Mouse (Mus musculus): Measurements from ENCODE around the gene Cd22. TPM values are rescaled to one million over a fixed set of nuclear protein-coding genes. Genes with fewer than 3 reads are reported as not detected.
"Not testable (repeated sequence)": the region's sequence is repeated elsewhere in the genome, so short reads cannot be mapped to it uniquely, and the experiment has no call there.

Cd22 gene
- total RNA-seq (2014; rRNA removed) (0.74 and 1.8 TPM in 2 replicates), polyA plus RNA-seq (2012; rRNA removed) (1.4 and 3.7 TPM in 2 replicates)

GRCm38 (mm10) chr7:30880176-30880575, at the start of gene Cd22:
Gene Cd22 (minus strand): TSS chr7:30880342.
- no peak within 1 kb of the TSS for H3K4me3 ChIP-seq (ENCODE audit: insufficient read depth, low read depth, low read length)
- H3K27me3 ChIP-seq (ENCODE audit: control insufficient read depth, insufficient read depth, low read length): no peaks in the 10 kb centered on the region
- TF ChIP-seq POLR2A (IDR thresholded peaks at IDR 0.05; ENCODE audit: extremely low read depth, insufficient read depth, low read length) (no peak), CTCF (IDR thresholded peaks at IDR 0.05; ENCODE audit: low read depth, low read length) (no peak)
- 62% methylated on average over 7 of the region's 7 CpGs for WGBS
- H3K9ac ChIP-seq (ENCODE audit: low read depth, low read length): no peak within 1 kb of the TSS
- no peaks in the 10 kb centered on the region for H3K36me3 ChIP-seq (ENCODE audit: control insufficient read depth, insufficient read depth, low read length)
- DNase-seq (ENCODE audit: extremely low read depth, low read depth, low spot score): no peak
- no peak within 1 kb of the TSS for H3K27ac ChIP-seq (replicated peaks; ENCODE audit: insufficient read depth, low read depth, low read length)
- no peaks in the 10 kb centered on the region for H3K4me1 ChIP-seq (ENCODE audit: control insufficient read depth, insufficient read depth, low read length)
- H3K79me2 ChIP-seq (ENCODE audit: control insufficient read depth, insufficient read depth, low read length): no peaks in the 10 kb centered on the region

GRCm38 (mm10) chr7:30924581-30924980, 44.4 kb upstream of the Cd22 start, which contains the start of gene Hamp2:
Gene Hamp2 (minus strand): TSS chr7:30924681.
- H3K4me3 ChIP-seq (ENCODE audit: insufficient read depth, low read depth, low read length); H3K27ac ChIP-seq (replicated peaks; ENCODE audit: insufficient read depth, low read depth, low read length); H3K4me1 ChIP-seq (ENCODE audit: control insufficient read depth, insufficient read depth, low read length); H3K9ac ChIP-seq (ENCODE audit: low read depth, low read length); H3K27me3 ChIP-seq (ENCODE audit: control insufficient read depth, insufficient read depth, low read length); H3K79me2 ChIP-seq (ENCODE audit: control insufficient read depth, insufficient read depth, low read length); H3K36me3 ChIP-seq (ENCODE audit: control insufficient read depth, insufficient read depth, low read length); DNase-seq (ENCODE audit: extremely low read depth, low read depth, low spot score): not testable (repeated sequence)
- 54% methylated on average over 2 of the region's 2 CpGs for WGBS

- Histone ChIP-seq H3K27me3 (ENCODE audit: control insufficient read depth, insufficient read depth, low read length) (no peaks in the 10 kb centered on the region), H3K79me2 (ENCODE audit: control insufficient read depth, insufficient read depth, low read length) (no peaks in the 10 kb centered on the region), H3K4me1 (ENCODE audit: control insufficient read depth, insufficient read depth, low read length) (no peaks in the 10 kb centered on the region), H3K9ac (ENCODE audit: low read depth, low read length) (no peak overlapping the region), H3K27ac (replicated peaks; ENCODE audit: insufficient read depth, low read depth, low read length) (no peak overlapping the region), H3K36me3 (ENCODE audit: control insufficient read depth, insufficient read depth, low read length) (no peaks in the 10 kb centered on the region), H3K4me3 (ENCODE audit: insufficient read depth, low read depth, low read length) (no peak overlapping the region)
- peak; percentile 51 for DNase-seq (ENCODE audit: extremely low read depth, low read depth, low spot score)
- 21% methylated on average over 3 of the region's 3 CpGs for WGBS
- TF ChIP-seq CTCF (IDR thresholded peaks at IDR 0.05; ENCODE audit: low read depth, low read length) (no peak), POLR2A (IDR thresholded peaks at IDR 0.05; ENCODE audit: extremely low read depth, insufficient read depth, low read length) (no peak)
Measured at GRCm38 (mm10) chr7:30924071-30924470, 43.9 kb upstream of the Cd22 start.

GRCm38 (mm10) chr7:30922490-30922889, 42.3 kb upstream of the Cd22 start:
- H3K27ac ChIP-seq (replicated peaks; ENCODE audit: insufficient read depth, low read depth, low read length); H3K36me3 ChIP-seq (ENCODE audit: control insufficient read depth, insufficient read depth, low read length); H3K9ac ChIP-seq (ENCODE audit: low read depth, low read length); H3K27me3 ChIP-seq (ENCODE audit: control insufficient read depth, insufficient read depth, low read length); DNase-seq (ENCODE audit: extremely low read depth, low read depth, low spot score); H3K79me2 ChIP-seq (ENCODE audit: control insufficient read depth, insufficient read depth, low read length); H3K4me1 ChIP-seq (ENCODE audit: control insufficient read depth, insufficient read depth, low read length); H3K4me3 ChIP-seq (ENCODE audit: insufficient read depth, low read depth, low read length): not testable (repeated sequence)
- 64% methylated on average over 3 of the region's 3 CpGs for WGBS

- no peak overlapping the region for H3K4me3 ChIP-seq (ENCODE audit: insufficient read depth, low read depth, low read length)
- no peak for DNase-seq (ENCODE audit: extremely low read depth, low read depth, low spot score)
- 73% methylated on average over 3 of the region's 3 CpGs for WGBS
- TF ChIP-seq POLR2A (IDR thresholded peaks at IDR 0.05; ENCODE audit: extremely low read depth, insufficient read depth, low read length) (no peak), CTCF (IDR thresholded peaks at IDR 0.05; ENCODE audit: low read depth, low read length) (no peak)
- H3K36me3 ChIP-seq (ENCODE audit: control insufficient read depth, insufficient read depth, low read length): no peaks in the 10 kb centered on the region
- H3K79me2 ChIP-seq (ENCODE audit: control insufficient read depth, insufficient read depth, low read length): no peaks in the 10 kb centered on the region
- no peaks in the 10 kb centered on the region for H3K4me1 ChIP-seq (ENCODE audit: control insufficient read depth, insufficient read depth, low read length)
- no peak overlapping the region for H3K27ac ChIP-seq (replicated peaks; ENCODE audit: insufficient read depth, low read depth, low read length)
- H3K27me3 ChIP-seq (ENCODE audit: control insufficient read depth, insufficient read depth, low read length): no peaks in the 10 kb centered on the region
- H3K9ac ChIP-seq (ENCODE audit: low read depth, low read length): no peak overlapping the region
Measured at GRCm38 (mm10) chr7:30920217-30920616, 40.1 kb upstream of the Cd22 start.

GRCm38 (mm10) chr7:30917219-30917618, 37.1 kb upstream of the Cd22 start:
- WGBS: 62% methylated on average over 4 of the region's 4 CpGs
- Histone ChIP-seq H3K79me2 (ENCODE audit: control insufficient read depth, insufficient read depth, low read length) (no peaks in the 10 kb centered on the region), H3K27ac (replicated peaks; ENCODE audit: insufficient read depth, low read depth, low read length) (no peak overlapping the region), H3K27me3 (ENCODE audit: control insufficient read depth, insufficient read depth, low read length) (no peaks in the 10 kb centered on the region), H3K36me3 (ENCODE audit: control insufficient read depth, insufficient read depth, low read length) (no peaks in the 10 kb centered on the region), H3K4me3 (ENCODE audit: insufficient read depth, low read depth, low read length) (no peak overlapping the region), H3K9ac (ENCODE audit: low read depth, low read length) (no peak overlapping the region), H3K4me1 (ENCODE audit: control insufficient read depth, insufficient read depth, low read length) (no peaks in the 10 kb centered on the region)
- no peak for DNase-seq (ENCODE audit: extremely low read depth, low read depth, low spot score)
- TF ChIP-seq CTCF (IDR thresholded peaks at IDR 0.05; ENCODE audit: low read depth, low read length) (no peak), POLR2A (IDR thresholded peaks at IDR 0.05; ENCODE audit: extremely low read depth, insufficient read depth, low read length) (no peak)

Measured in liver, adult 2 months (tissue).